Mouse (Mus musculus) neutrophil, adult 5-6 weeks (primary cell): ENCODE data around the gene Aig1. TPM values are rescaled to one million over a fixed set of nuclear protein-coding genes. Genes with fewer than 3 reads are reported as not detected.
A peak's percentile ranks its signal among the peaks of the same experiment; 100 is the strongest.
"Not testable (repeated sequence)": the region's sequence is repeated elsewhere in the genome, so short reads cannot be mapped to it uniquely, and the experiment has no call there.

ENCODE experiments used
- ATAC-seq: fragments of 151-379, 151-347 bp; 2 replicates; pipeline ENCODE4 v1.8.0; 2017; ENCODE audit warnings: mild to moderate bottlenecking, moderate TSS enrichment; ENCODE audit not compliant: insufficient number of reproducible peaks, poor library complexity, low FRiP score, severe bottlenecking; ENCODE audit errors: extremely low read depth
- total RNA-seq: library from RNA; stranded (forward); fragments of 200-1000 nt; gene quantifications from 2 replicates; pipeline ENCODE4 v1.2.3, GENCODE M21; 2017

Gene Aig1
- 8.2 and 10.1 TPM in 2 replicates for total RNA-seq

- ATAC-seq, result peak; percentile 82
Measured at GRCm38 (mm10) chr10:13868371-13869321, at the start of gene Aig1. Gene Aig1 (minus strand): TSS chr10:13868980.

GRCm38 (mm10) chr10:13916645-13917342 lies 48.0 kb upstream of the Aig1 start:
- ATAC-seq, result no peak

GRCm38 (mm10) chr10:13915211-13915610 lies 46.4 kb upstream of the Aig1 start:
- no peak for ATAC-seq

GRCm38 (mm10) chr10:13913689-13914088 lies 44.9 kb upstream of the Aig1 start:
- ATAC-seq, result no peak

- no peak for ATAC-seq
Measured at GRCm38 (mm10) chr10:13906261-13906741, 37.5 kb upstream of the Aig1 start.

- no peak for ATAC-seq
Measured at GRCm38 (mm10) chr10:13905618-13906017, 36.8 kb upstream of the Aig1 start.

- ATAC-seq, result not testable (repeated sequence)
Measured at GRCm38 (mm10) chr10:13892762-13893161, 24.0 kb upstream of the Aig1 start.

GRCm38 (mm10) chr10:13882975-13883875 lies 14.4 kb upstream of the Aig1 start:
- no peak for ATAC-seq

GRCm38 (mm10) chr10:13882490-13882889 lies 13.7 kb upstream of the Aig1 start:
- ATAC-seq, result no peak

GRCm38 (mm10) chr10:13878696-13879095 lies 9.9 kb upstream of the Aig1 start:
- ATAC-seq, result no peak

GRCm38 (mm10) chr10:13875038-13875420 lies 6.2 kb upstream of the Aig1 start:
- ATAC-seq, result no peak

- no peak for ATAC-seq
Measured at GRCm38 (mm10) chr10:13874301-13875037, 5.7 kb upstream of the Aig1 start.

GRCm38 (mm10) chr10:13870531-13870930 lies 1.8 kb upstream of the Aig1 start:
- no peak for ATAC-seq

GRCm38 (mm10) chr10:13869322-13870035 lies 699 bp upstream of the Aig1 start:
- no peak for ATAC-seq

GRCm38 (mm10) chr10:13866391-13866790 lies 2.4 kb downstream of the Aig1 start:
- no peak for ATAC-seq

- ATAC-seq, result no peak
Measured at GRCm38 (mm10) chr10:13861115-13861909, 7.5 kb downstream of the Aig1 start.

GRCm38 (mm10) chr10:13856438-13856837 lies 12.3 kb downstream of the Aig1 start:
- ATAC-seq, result no peak
